Mouse (Mus musculus): ENCODE measurements around the gene Smg7.
A peak's percentile ranks its signal among the peaks of the same experiment; 100 is the strongest.

The Smg7 gene

DNA sequence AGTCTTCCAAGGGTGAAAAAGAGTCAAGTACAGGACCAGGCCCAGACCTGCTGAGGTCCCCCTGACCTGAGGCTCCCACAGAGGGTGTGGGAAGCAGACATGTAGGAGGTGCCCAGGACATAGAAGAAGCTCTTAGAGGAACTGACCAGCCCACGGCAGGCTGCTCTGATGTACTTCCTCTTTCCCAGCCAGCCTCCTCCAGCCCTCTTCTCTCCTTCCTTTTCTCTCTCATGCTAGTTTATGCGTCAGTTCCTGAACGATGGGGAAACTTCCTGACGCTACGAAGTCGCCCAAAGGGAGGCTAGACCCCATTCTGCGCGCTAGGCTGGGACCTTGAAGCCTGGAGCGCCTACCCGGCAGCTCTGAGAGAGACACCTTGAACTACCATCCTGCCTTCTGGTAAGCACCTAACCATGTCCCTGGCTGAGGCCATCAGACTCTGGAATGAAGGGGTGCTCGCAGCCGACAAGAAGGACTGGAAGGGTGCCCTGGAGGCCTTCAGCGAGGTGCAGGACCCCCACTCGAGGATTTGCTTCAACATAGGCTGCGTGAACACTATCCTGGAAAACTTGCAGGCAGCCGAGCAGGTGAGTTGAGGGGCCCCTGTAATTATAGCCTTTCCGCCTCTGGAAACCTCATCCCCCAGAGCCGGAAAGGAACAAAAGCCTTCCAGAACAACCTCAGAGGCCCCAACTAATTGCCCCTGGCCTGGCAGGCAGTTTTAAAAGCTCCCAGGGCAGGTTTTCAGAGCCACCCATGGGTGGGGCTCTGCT is 94.6 kb downstream of the Smg7 start:
- DNase-seq: no peak

- no peak for DNase-seq
Measured at GRCm38 (mm10) chr1:152804907-152805306, 97.5 kb downstream of the Smg7 start.

DNA sequence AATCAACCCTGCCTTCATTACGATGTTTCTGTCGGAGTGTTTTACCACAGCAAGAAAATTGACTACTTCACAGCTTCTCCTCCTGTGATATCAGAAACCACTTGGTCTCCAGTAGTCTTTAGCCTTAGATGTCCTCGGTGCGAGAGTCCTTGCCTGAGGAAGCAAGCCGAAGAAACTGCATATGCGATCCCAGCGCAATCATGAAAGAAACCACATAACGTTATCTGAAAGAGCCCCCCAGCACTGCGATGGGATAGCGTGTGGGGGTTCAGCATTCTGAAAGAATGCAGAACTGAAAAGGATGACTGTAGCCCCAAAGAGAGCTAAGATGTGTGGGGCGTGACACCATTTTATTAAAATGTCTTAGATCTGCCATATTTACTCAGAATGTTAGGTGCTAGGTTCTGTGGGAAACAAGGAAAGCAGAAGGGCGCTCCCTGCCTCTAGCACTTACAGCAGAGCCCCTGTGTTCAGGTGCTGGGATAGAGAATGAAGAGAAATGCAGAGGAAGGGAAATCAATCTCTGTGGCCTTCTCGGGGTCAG is 101.7 kb downstream of the Smg7 start:
- DNase-seq: no peak

DNA sequence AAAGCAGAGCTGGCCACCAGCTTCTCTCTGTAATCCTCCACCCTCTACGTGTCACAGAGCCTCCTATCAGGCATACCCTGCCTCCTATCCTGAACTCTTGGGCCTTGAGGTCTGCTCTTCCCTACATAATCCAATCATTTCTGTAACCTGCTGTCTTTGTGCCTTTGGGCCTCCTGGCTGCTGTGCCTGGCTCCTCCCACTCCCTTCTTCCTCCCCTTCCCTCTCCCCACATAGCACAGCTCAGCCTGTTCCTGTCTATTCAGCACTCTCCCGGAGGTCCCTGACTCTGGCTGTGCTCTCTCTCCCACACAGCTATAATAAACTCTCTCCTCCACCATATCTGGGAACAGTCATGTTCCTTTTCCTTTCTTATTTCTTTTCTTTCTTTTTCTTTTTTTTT is 102.5 kb downstream of the Smg7 start, which contains the start of gene Ncf2:
Gene Ncf2, plus strand, starts transcription at position 298 of the 400 bp plus-strand sequence.
- no peak for DNase-seq

- DNase-seq: no peak
Measured at GRCm38 (mm10) chr1:152798125-152798524, 104.3 kb downstream of the Smg7 start.

DNA sequence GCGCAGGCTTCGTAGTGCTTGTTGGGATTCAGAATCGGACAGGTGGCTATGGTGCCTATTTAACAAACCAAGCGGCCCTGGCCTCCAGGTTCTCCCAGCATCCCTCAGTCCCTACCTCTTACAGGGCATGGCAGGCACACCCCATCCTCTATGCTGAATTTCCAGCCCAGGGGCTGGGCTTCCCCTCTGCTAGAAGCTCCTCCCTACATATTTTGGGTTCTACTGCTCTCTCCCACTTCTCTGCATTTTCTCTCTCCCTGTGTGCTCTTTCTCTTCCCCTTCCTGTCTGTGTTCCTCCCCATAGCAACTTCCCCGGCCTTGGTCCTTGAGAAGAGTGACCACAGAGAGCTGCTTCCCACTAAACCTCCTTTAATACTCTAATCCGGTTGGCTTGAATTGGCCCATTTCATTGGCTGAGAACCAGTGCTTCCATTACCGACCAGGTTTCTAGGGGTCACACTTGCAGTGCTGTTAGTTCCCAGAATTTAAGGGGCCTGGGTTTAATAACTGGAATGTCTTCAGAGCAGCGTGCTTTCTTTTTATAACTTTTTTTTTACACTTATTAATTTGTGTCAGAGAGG is 105.7 kb downstream of the Smg7 start:
- no peak for DNase-seq

- DNase-seq: no peak
Measured at GRCm38 (mm10) chr1:152795688-152796255, 106.7 kb downstream of the Smg7 start.

DNA sequence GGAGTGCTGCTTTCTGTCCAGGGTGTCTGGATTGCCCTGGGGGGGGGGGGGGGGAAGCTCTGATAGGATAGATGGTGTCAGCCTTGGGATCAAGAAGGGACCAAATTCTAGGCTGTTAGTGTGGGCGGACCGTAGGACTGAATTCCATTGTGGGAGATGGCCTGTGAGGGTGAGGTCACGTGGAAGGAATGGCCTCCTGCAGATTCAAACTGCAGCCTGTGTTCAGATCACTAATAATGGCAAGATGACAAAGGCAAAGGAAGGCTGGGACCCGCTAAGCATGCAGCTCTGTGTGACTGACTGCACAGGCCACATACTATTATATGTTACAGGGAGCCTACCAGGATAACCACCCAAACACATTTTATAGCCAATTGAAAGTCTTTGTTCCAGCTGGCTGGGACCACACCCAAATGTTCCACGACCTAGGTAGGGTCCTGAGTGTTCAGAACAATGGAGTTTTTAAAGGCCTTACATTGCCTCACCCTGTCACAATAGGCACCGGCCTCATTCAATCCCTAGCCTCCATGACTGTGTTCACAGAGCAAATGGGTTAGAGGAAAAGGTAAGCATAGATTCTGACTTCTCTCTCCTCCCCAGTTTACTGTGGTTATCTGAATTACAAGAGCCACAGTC is 108.8 kb downstream of the Smg7 start:
- no peak for DNase-seq

DNA sequence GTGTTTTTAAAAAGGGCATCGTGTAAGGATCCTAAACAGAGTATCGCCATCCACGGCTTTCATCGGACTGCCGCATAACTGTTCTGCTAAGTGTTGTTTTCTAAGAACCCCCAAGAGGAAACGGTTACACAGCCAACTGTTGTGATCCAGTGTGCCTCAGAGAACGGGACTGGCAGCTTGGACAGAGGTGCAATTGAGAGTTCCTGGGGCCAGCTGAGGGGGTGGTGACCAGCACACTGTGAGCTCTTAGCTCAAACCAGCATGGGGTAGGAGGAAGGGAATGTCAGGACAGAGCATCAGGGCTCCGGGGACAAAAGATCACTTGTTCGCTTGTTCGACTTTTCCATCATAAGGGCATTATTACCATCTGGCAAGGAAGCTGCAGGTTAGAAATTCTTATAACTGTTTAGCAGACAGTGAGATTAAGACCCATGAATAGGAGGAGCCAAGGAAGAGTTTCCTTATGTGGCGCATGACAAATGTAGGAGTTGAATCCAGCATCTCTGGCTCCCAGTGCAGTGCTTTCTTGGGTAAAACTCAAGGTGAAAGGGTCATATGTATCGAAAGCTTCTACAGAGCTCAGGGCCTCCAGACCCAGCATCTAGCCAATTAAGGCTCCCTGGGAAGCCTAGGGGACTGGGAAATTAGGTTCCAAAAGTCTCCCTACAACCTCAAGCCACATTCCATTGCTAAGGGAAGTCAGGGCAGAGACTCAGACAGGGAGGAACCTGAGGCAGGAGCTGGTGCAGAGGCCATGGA is 109.5 kb downstream of the Smg7 start:
- DNase-seq: peak in 1 of 2 experiments; percentile 16

DNA sequence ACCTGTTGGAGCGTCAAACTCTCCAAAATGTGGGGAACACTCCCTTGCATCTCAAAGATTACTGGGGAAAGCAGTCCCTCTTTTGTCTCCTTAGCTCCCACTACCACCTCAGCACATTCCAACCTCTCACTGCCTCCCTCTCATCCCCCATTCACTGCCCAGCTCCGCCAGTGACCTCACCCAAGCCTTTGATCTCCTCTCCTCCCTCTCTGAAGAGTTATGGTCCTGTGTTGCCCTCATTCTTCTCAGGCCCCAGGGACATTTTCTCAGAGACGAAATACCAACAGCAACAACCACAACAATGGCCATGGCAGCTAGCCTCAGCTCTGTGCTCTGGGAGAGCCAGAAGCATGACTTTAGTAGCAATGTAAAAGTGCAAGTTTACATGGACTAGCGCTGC is 111.2 kb downstream of the Smg7 start:
- DNase-seq: no peak

- DNase-seq: no peak
Measured at GRCm38 (mm10) chr1:152790821-152791220, 111.6 kb downstream of the Smg7 start.

- DNase-seq: peak in 1 of 2 experiments; percentile 21
Measured at GRCm38 (mm10) chr1:152790254-152790653, 112.2 kb downstream of the Smg7 start.

DNA sequence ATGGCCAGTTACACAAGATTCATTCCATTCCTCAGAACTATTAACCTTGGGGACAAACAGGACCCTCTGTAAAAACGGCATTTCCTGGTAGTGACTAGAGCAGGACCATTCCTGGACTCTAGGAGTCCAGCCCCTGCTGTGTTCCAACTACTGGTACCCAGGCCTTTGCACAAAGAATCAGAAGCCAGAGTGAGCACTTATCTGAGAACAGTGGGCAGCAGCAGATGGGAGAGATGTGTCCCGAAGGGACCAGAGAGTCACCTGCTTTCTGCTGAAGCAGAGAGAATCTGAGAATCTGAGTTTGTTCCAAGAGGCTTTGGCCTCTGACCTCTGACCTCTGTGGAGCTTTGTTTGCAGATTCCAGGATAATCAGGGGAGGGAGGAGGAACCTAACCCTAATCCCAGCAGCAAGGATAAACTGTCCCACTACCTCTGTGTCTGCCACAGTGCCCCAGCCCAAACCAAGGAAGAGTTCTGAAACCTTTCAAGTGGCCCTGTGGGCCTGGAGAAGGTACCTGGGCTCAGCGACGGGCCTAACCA is 114.3 kb downstream of the Smg7 start:
- no peak for DNase-seq

Measured in cerebellum, postnatal 36 days (tissue).